Mouse (Mus musculus) liver, embryonic 14.5 days (tissue): ENCODE measurements around the gene Ccdc87. TPM values are rescaled to one million over a fixed set of nuclear protein-coding genes. Genes with fewer than 3 reads are reported as not detected.

Experiments
- ATAC-seq: fragments of 200-750 bp; cut with Nextera tagmentation; 2 replicates; pipeline ENCODE4 v1.8.0; 2017; ENCODE audit warnings: moderate number of reproducible peaks, mild to moderate bottlenecking, moderate library complexity; ENCODE audit not compliant: insufficient read depth
- DNase-seq, 3 experiments: peaks; one replicate each; pipeline ENCODE4 v3.0.0-alpha.2; 2012 to 2013; ENCODE audit warnings: low read depth in 3 of 3, low spot score in 3 of 3
- H3K27ac ChIP-seq: fragments of 300-500 bp; sonication (generic); 2 replicates; pipeline ENCODE4 v1.5.1; 2014; ENCODE audit warnings: moderate library complexity, mild to moderate bottlenecking, control low read depth, inconsistent platforms
- H3K27me3 ChIP-seq: fragments of 300-500 bp; sonication (generic); 2 replicates; pipeline ENCODE4 v1.6.1; 2014; ENCODE audit warnings: mild to moderate bottlenecking, low read length, moderate library complexity; ENCODE audit not compliant: control insufficient read depth, insufficient read depth
- H3K36me3 ChIP-seq: fragments of 300-500 bp; sonication (generic); replicated peaks from 2 replicates; pipeline ENCODE4 v1.6.1; 2014; ENCODE audit warnings: low read depth; ENCODE audit not compliant: control insufficient read depth, insufficient read depth
- H3K4me1 ChIP-seq, 2 experiments: fragments of 200-500 bp in 1 of 2; fragments of 300-500 bp in 1 of 2; sonication (generic) in 1 of 2; replicated peaks; 2 replicates each; pipeline ENCODE4 v1.6.1; 2012 to 2014; ENCODE audit warnings: antibody characterized with exemption in 1 of 2, inconsistent platforms in 1 of 2, low read length in 1 of 2; ENCODE audit not compliant: control insufficient read depth in 2 of 2, insufficient read depth in 2 of 2
- H3K4me2 ChIP-seq: fragments of 300-500 bp; sonication (generic); 2 replicates; pipeline ENCODE4 v1.6.1; 2014; ENCODE audit warnings: low read depth, mild to moderate bottlenecking, control low read depth, moderate library complexity
- H3K4me3 ChIP-seq, 2 experiments: fragments of 200-500 bp in 1 of 2; fragments of 300-500 bp in 1 of 2; sonication (generic) in 1 of 2; 2 replicates each; pipeline ENCODE4 v1.5.1; 2012 to 2014; ENCODE audit warnings: low read depth in 2 of 2, low read length in 2 of 2, mild to moderate bottlenecking in 2 of 2, control low read depth in 1 of 2, inconsistent platforms in 1 of 2, moderate library complexity in 1 of 2; ENCODE audit not compliant: insufficient read depth in 1 of 2
- H3K9ac ChIP-seq: fragments of 300-500 bp; sonication (generic); replicated peaks from 2 replicates; pipeline ENCODE4 v1.6.1; 2014; ENCODE audit warnings: mild to moderate bottlenecking, control low read depth, moderate library complexity
- H3K9me3 ChIP-seq: fragments of 300-500 bp; sonication (generic); 2 replicates; pipeline ENCODE4 v1.6.1; 2016; ENCODE audit warnings: low read length, mixed read lengths; ENCODE audit not compliant: control insufficient read depth
- CTCF ChIP-seq: IDR thresholded peaks from 2 replicates; pipeline ENCODE4 v1.5.1; 2016; ENCODE audit warnings: antibody characterized with exemption, low read depth, control low read depth
- EP300 ChIP-seq: IDR thresholded peaks from 2 replicates; pipeline ENCODE4 v1.6.1; 2016; ENCODE audit warnings: antibody characterized with exemption, low read depth
- WGBS: fragments of 180-500 bp; shearing (Covaris S2); extraction: QIAGEN DNeasy Blood & Tissue Kit; methylation state at CpG from one replicate; pipeline ENCODE4 v1.1.7; 2014; ENCODE audit not compliant: insufficient replicate concordance; 5-methylcytosine and 5-hydroxymethylcytosine counted together
- polyA plus RNA-seq, 2 experiments: library from polyadenylated mRNA; depleted of rRNA in 1 of 2; stranded (reverse) in 1 of 2; unstranded in 1 of 2; fragments of >200 nt; fragmentation: Nextera tagmentation in 1 of 2; extraction: Ambion mirVana in 1 of 2; gene quantifications; 2 replicates each; pipeline versions ENCODE4 v1.2.1 to v1.2.3; 2012 to 2014

Ccdc87 gene
- polyA plus RNA-seq (2012; rRNA removed), result 0.01 and 0.02 TPM in 2 replicates
- polyA plus RNA-seq (2014; fragmentation: Nextera tagmentation; extraction: Ambion mirVana), result not detected in 2 replicates

- no peaks in the 10 kb centered on the region for H3K9me3 ChIP-seq
- DNase-seq (peak; percentile 92 to 93 (median 93)), ATAC-seq (peak; percentile 97)
- 1% methylated on average over 25 of the region's 25 CpGs for WGBS
- peak within 1 kb of the TSS; percentile 84 for H3K9ac ChIP-seq
- peaks cover 13 to 15% of the 10 kb centered on the region in 2 experiments for H3K4me1 ChIP-seq
- peak within 1 kb of the TSS; percentile 72 to 80 for H3K4me3 ChIP-seq
- peak within 1 kb of the TSS; percentile 69 for H3K4me2 ChIP-seq
- peak within 1 kb of the TSS; percentile 64 for H3K27ac ChIP-seq
- no peaks in the 10 kb centered on the region for H3K36me3 ChIP-seq
- peaks cover 21% of the 10 kb centered on the region for H3K27me3 ChIP-seq
- TF ChIP-seq EP300 (no peak), CTCF (peak; percentile 43; the same call in 1 of the 2 replicates)
Measured at GRCm38 (mm10) chr19:4839149-4839548, at the start of gene Ccdc87, which contains the start of gene Ccs. Ccdc87 (plus strand) TSS chr19:4839366. Ccs (minus strand) TSS chr19:4839332.

GRCm38 (mm10) chr19:4793281-4793830, 45.8 kb upstream of the Ccdc87 start:
- Histone ChIP-seq H3K9me3 (no peaks in the 10 kb centered on the region), H3K4me3 (peak overlapping the region; percentile 95 to 98), H3K4me1 (peaks cover 26 to 29% of the 10 kb centered on the region in 2 experiments), H3K4me2 (peak overlapping the region; percentile 96), H3K27me3 (no peaks in the 10 kb centered on the region), H3K27ac (peak overlapping the region; percentile 85), H3K9ac (peak overlapping the region; percentile 91), H3K36me3 (peaks cover 41% of the 10 kb centered on the region)
- TF ChIP-seq EP300 (no peak), CTCF (no peak)
- peak; percentile 55; the same call in 1 of the 2 replicates for ATAC-seq
- no peak for DNase-seq
- 1% methylated on average over 16 of the region's 16 CpGs for WGBS

GRCm38 (mm10) chr19:4793831-4794422, 45.2 kb upstream of the Ccdc87 start, which contains the start of gene Rbm4:
Rbm4 (minus strand) TSS chr19:4793901.
- WGBS, result under 1% methylated on average over 31 of the region's 31 CpGs
- ATAC-seq (peak; percentile 96), DNase-seq (peak; percentile 100)
- Histone ChIP-seq H3K27ac (peak within 1 kb of the TSS; percentile 85), H3K4me1 (peaks cover 26 to 29% of the 10 kb centered on the region in 2 experiments), H3K9me3 (no peaks in the 10 kb centered on the region), H3K4me2 (peak within 1 kb of the TSS; percentile 96), H3K36me3 (peaks cover 41% of the 10 kb centered on the region), H3K4me3 (peak within 1 kb of the TSS; percentile 95 to 98), H3K27me3 (no peaks in the 10 kb centered on the region), H3K9ac (peak within 1 kb of the TSS; percentile 91)
- TF ChIP-seq EP300 (no peak; the same call in 1 of the 2 replicates), CTCF (no peak)

- TF ChIP-seq EP300, result no peak
- Histone ChIP-seq H3K9me3 (no peaks in the 10 kb centered on the region), H3K36me3 (peaks cover 37% of the 10 kb centered on the region), H3K4me2 (no peak overlapping the region), H3K27me3 (no peaks in the 10 kb centered on the region), H3K9ac (no peak overlapping the region; the same call in 1 of the 2 replicates), H3K4me1 (peaks cover 22 to 26% of the 10 kb centered on the region in 2 experiments), H3K4me3 (no peak overlapping the region), H3K27ac (no peak overlapping the region)
- DNase-seq (no peak), ATAC-seq (no peak)
- 64% methylated on average over 1 of the region's 1 CpGs for WGBS
Measured at GRCm38 (mm10) chr19:4795929-4796328, 43.2 kb upstream of the Ccdc87 start.

GRCm38 (mm10) chr19:4797846-4798245, 41.3 kb upstream of the Ccdc87 start:
- Histone ChIP-seq H3K4me3 (no peak overlapping the region), H3K27me3 (no peaks in the 10 kb centered on the region), H3K27ac (no peak overlapping the region), H3K4me1 (peaks cover 17 to 20% of the 10 kb centered on the region in 2 experiments), H3K4me2 (no peak overlapping the region), H3K9me3 (no peaks in the 10 kb centered on the region), H3K36me3 (peaks cover 43% of the 10 kb centered on the region), H3K9ac (no peak overlapping the region)
- 88% methylated on average over 2 of the region's 2 CpGs for WGBS
- TF ChIP-seq CTCF (no peak), EP300 (no peak)
- ATAC-seq (no peak), DNase-seq (no peak)
